Mouse (Mus musculus): ENCODE results near the gene Prtn3. TPM values are rescaled to one million over a fixed set of nuclear protein-coding genes. Genes with fewer than 3 reads are reported as not detected.

Gene Prtn3
- total RNA-seq, 2 experiments from 2014 or later: 1.5 to 2.8 TPM

GRCm38 (mm10) chr10:79928030-79928694 is 53.9 kb downstream of the Prtn3 start:
- peak; percentile 71 for DNase-seq

GRCm38 (mm10) chr10:79928907-79929701 is 54.8 kb downstream of the Prtn3 start:
- no peak for DNase-seq

DNA sequence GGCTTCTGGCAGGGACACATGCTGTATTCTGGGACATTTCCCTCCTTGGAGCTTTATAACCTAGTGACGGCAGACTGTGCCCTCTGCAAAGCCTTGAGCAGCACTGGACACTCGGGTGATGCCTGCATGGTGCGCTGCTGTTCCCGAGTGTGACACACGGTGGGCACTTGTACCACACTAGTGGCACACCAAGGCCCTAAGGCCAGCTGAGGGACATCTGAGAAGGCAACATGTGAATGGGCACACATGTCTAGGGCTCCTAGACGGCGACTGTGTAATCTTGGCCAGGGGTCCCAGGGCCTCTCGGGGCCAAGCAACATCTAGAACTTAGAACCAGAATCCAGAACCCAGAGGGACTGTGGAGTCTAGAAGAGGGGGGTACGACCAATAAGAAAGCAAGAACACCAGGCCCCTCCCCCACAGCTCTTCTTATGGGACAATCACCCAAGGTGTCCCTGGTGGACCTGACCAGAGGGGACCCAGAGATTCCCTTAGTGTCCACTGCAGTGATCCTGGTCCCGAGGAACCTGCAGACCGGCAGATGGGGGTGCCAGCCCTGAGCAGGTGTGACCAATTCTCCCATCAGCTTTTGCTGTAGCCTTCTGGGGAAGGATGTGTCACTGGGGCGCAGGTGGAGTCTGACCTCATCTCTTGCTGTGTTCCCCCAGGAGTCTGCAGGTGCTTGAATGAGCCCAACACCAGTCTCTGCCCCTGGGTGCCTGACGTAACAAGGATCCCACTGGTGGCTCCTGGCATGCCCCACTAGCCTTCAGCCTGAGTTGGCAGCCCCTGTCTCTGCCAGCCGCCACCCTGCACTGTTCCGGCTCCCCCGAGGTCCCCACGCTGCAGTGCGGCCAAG is 55.9 kb downstream of the Prtn3 start:
- DNase-seq: peak; percentile 36

DNA sequence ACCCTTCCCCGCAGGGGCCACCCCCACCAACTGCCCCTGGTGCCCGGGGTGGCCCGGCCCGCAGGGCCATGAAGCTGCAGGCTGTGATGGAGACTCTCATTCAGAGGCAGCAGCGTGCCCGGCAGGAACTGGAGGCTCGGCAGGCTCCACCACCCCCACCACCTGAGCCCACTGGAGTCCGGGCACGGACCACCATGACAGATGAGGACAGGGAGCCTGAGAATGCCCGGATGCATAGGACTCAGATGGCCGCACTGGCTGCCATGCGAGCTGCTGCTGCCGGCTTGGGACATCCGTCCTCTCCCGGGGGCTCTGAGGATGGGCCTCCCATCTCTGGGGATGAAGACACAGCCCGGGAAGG is 56.5 kb downstream of the Prtn3 start:
- no peak for DNase-seq

DNA sequence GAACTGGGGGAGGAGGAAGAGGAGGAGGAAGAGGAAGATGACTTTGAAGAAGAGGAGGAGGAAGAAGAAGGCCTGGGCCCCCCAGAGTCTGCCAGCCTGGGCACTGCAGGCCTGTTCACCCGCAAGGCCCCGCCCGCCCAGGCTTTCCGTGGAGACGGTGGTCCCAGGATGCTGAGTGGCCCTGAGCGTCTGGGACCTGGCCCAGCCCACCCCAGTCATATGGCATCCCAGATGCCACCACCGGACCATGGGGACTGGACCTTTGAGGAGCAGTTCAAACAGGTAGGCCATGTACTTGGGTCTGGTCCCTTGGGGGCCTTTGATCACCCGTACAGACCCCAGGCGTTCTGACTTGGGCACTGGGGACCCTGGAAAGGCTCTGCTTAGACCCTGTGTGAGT is 57.5 kb downstream of the Prtn3 start:
- no peak for DNase-seq

DNA sequence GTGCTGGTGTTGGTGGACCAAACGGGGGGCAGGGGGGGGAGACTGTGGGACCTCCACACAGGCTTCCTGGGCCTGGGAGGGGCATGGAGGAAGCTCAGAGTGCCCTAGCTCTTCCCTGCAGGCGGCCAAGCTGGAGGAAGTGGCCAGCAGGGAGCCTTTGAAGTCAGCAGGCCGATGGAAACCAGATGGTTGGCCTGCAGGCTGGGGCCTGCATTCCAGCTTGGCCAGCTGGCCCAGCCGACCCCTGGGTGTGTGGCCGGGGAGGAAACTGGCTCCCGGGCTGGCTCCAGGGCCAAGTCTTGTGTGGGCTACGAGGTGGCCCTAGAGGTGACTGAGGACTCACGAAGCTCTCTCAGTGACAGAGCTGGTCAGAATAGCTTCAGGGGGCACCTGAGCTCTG is 58.5 kb downstream of the Prtn3 start:
- DNase-seq: peak; percentile 63

Small RNAs within 50 kb of the gene (microRNA-seq; reads per million reads assigned to microRNA genes)
- gene Mir6910: not detected

Other genes with a start within 250 kb of the Prtn3 start
- 1 to 10 TPM; 5.6 to 8.4 TPM for gene Shc2, start 236.6 kb upstream of the Prtn3 start, total RNA-seq (2021)
- not detected for gene Odf3l2, start 228.7 kb upstream of the Prtn3 start, total RNA-seq (2021)
- 1 to 10 TPM; 3.1 to 4.0 TPM for gene Madcam1, start 209.9 kb upstream of the Prtn3 start, total RNA-seq (2021)
- gene Tpgs1, start 205.1 kb upstream of the Prtn3 start, total RNA-seq (2021): 10 to 100 TPM; 26.2 to 27.0 TPM
- gene Cdc34, start 192.3 kb upstream of the Prtn3 start, total RNA-seq (2021): 10 to 100 TPM; 90.2 to 96.7 TPM
- 1 to 10 TPM; 1.0 to 1.5 TPM for gene Gzmm, start 185.5 kb upstream of the Prtn3 start, total RNA-seq (2021)
- 100 to 1,000 TPM; 662 to 732 TPM for gene Bsg, start 170.0 kb upstream of the Prtn3 start, total RNA-seq (2021)
- 1 to 10 TPM; 7.2 to 8.7 TPM for gene Hcn2, start 157.8 kb upstream of the Prtn3 start, total RNA-seq (2021)
- gene Polrmt, start 127.9 kb upstream of the Prtn3 start, total RNA-seq (2021): 10 to 100 TPM; 60.1 to 69.8 TPM
- not detected for gene Fgf22, start 119.4 kb upstream of the Prtn3 start, total RNA-seq (2021)
- gene Rnf126, start 107.5 kb upstream of the Prtn3 start, total RNA-seq (2021): 10 to 100 TPM; 50.8 to 55.1 TPM
- gene Fstl3, start 97.2 kb upstream of the Prtn3 start, total RNA-seq (2021): 1 to 10 TPM; 5.5 to 5.7 TPM
- under 1 TPM; 0.09 to 0.21 TPM for gene Prss57, start 83.5 kb upstream of the Prtn3 start, total RNA-seq (2021)
- gene Palm, start 80.9 kb upstream of the Prtn3 start, total RNA-seq (2021): 10 to 100 TPM; 69.6 to 80.2 TPM
- under 1 TPM in 1 of 2 experiments, not detected in 1; 0.27 TPM for gene Misp, start 53.5 kb upstream of the Prtn3 start, total RNA-seq (2021)
- gene Ptbp1, start 20.0 kb upstream of the Prtn3 start, total RNA-seq (2021): 100 to 1,000 TPM; 267 to 270 TPM
- 1 to 10 TPM; 3.4 to 4.3 TPM for gene Plppr3, start 158 bp downstream of the Prtn3 start, total RNA-seq (2021)
- 1 to 10 TPM; 2.1 to 2.3 TPM for gene Elane, start 11.8 kb downstream of the Prtn3 start, total RNA-seq (2021)
- 100 to 1,000 TPM; 316 to 348 TPM for gene Cfd, start 16.4 kb downstream of the Prtn3 start, total RNA-seq (2021)
- gene Med16, start 34.4 kb downstream of the Prtn3 start, total RNA-seq (2021): 10 to 100 TPM; 48.1 to 50.8 TPM
- not detected for gene Gm26602, start 36.4 kb downstream of the Prtn3 start, total RNA-seq (2021)
- gene Kiss1r, start 42.5 kb downstream of the Prtn3 start, total RNA-seq (2021): 1 to 10 TPM in 1 of 2 experiments, under 1 TPM in 1; 0.69 to 1.8 TPM
- gene R3hdm4, start 46.7 kb downstream of the Prtn3 start, total RNA-seq (2021): 10 to 100 TPM; 78.9 to 93.6 TPM
- 1 to 10 TPM; 6.3 to 8.1 TPM for gene Arid3a, start 52.6 kb downstream of the Prtn3 start, total RNA-seq (2021)
- gene Wdr18, start 85.7 kb downstream of the Prtn3 start, total RNA-seq (2021): 10 to 100 TPM; 32.4 to 34.9 TPM
- gene Grin3b, start 96.2 kb downstream of the Prtn3 start, total RNA-seq (2021): under 1 TPM; 0.27 to 0.36 TPM
- 100 to 1,000 TPM; 143 to 146 TPM for gene Tmem259, start 109.9 kb downstream of the Prtn3 start, total RNA-seq (2021)
- gene Cnn2, start 114.1 kb downstream of the Prtn3 start, total RNA-seq (2021): 10 to 100 TPM; 46.8 to 57.8 TPM
- gene Abca7, start 122.0 kb downstream of the Prtn3 start, total RNA-seq (2021): 10 to 100 TPM; 16.0 to 19.8 TPM
- gene Arhgap45, start 142.2 kb downstream of the Prtn3 start, total RNA-seq (2021): 10 to 100 TPM; 11.9 to 12.7 TPM
- 100 to 1,000 TPM in 1 of 2 experiments, 10 to 100 TPM in 1; 96.5 to 102 TPM for gene Polr2e, start 165.3 kb downstream of the Prtn3 start, total RNA-seq (2021)
- gene Gpx4, start 172.7 kb downstream of the Prtn3 start, total RNA-seq (2021): 1,000 to 10,000 TPM; 1,132 to 1,146 TPM
- gene Sbno2, start 231.1 kb downstream of the Prtn3 start, total RNA-seq (2021): 10 to 100 TPM; 37.5 to 55.7 TPM
- gene Stk11, start 241.3 kb downstream of the Prtn3 start, total RNA-seq (2021): 100 to 1,000 TPM; 133 to 151 TPM

Measured in adrenal gland, postnatal 10 days (tissue).